Mouse (Mus musculus) MEL (cell line): ENCODE results near the gene Sfn. TPM values are rescaled to one million over a fixed set of nuclear protein-coding genes. Genes with fewer than 3 reads are reported as not detected.

Experiments used
- DNase-seq: peaks from one replicate; pipeline ENCODE4 v3.0.0; 2011; ENCODE audit warnings: low read depth, low spot score
- H3K27ac ChIP-seq: 2 replicates; pipeline ENCODE4 v1.5.1; 2012; ENCODE audit warnings: low read depth, mild to moderate bottlenecking, control low read depth, low read length, moderate library complexity; ENCODE audit not compliant: control insufficient read depth
- H3K27me3 ChIP-seq, 2 experiments: fragments of 150-350 bp in 1 of 2; sonication (generic) in 1 of 2; 2 replicates each; pipeline ENCODE4 v1.6.1; 2012; ENCODE audit warnings: low read length in 2 of 2, mild to moderate bottlenecking in 2 of 2, improper control_type of control experiment in 1 of 2, moderate library complexity in 1 of 2; ENCODE audit not compliant: insufficient read depth in 2 of 2, control insufficient read depth in 1 of 2
- H3K36me3 ChIP-seq, 2 experiments: 2 replicates each; pipeline ENCODE4 v1.6.1; 2012 to 2014; ENCODE audit warnings: low read length in 2 of 2, improper control_type of control experiment in 1 of 2, inconsistent platforms in 1 of 2, mild to moderate bottlenecking in 1 of 2; ENCODE audit not compliant: insufficient read depth in 2 of 2, control insufficient read depth in 1 of 2
- H3K4me1 ChIP-seq, 2 experiments: fragments of 150-350 bp in 1 of 2; sonication (generic) in 1 of 2; 2 replicates each; pipeline ENCODE4 v1.6.1; 2012; ENCODE audit warnings: low read length in 2 of 2, improper control_type of control experiment in 1 of 2, mild to moderate bottlenecking in 1 of 2; ENCODE audit not compliant: insufficient read depth in 2 of 2, control insufficient read depth in 1 of 2
- H3K4me3 ChIP-seq, 2 experiments: fragments of 150-350 bp in 1 of 2; sonication (generic) in 1 of 2; 2 replicates each; pipeline ENCODE4 v1.5.1; 2012; ENCODE audit warnings: low read depth in 2 of 2, low read length in 2 of 2, mild to moderate bottlenecking in 2 of 2, moderate library complexity in 2 of 2, control low read depth in 1 of 2, improper control_type of control experiment in 1 of 2; ENCODE audit not compliant: control insufficient read depth in 1 of 2, insufficient read depth in 1 of 2
- H3K79me2 ChIP-seq: 2 replicates; pipeline ENCODE4 v1.6.1; 2012; ENCODE audit warnings: mild to moderate bottlenecking, low read length, moderate library complexity; ENCODE audit not compliant: control insufficient read depth, poor library complexity, insufficient read depth
- H3K9ac ChIP-seq: 2 replicates; pipeline ENCODE4 v1.6.1; 2012; ENCODE audit warnings: low read depth, mild to moderate bottlenecking, control low read depth, low read length, moderate library complexity; ENCODE audit not compliant: control insufficient read depth, poor library complexity, severe bottlenecking
- H3K9me3 ChIP-seq: fragments of 150-350 bp; sonication (generic); replicated peaks from 2 replicates; pipeline ENCODE4 v1.6.1; 2012; ENCODE audit warnings: mild to moderate bottlenecking, low read length, improper control_type of control experiment, moderate library complexity; ENCODE audit not compliant: insufficient read depth
- CTCF ChIP-seq, 3 experiments: IDR thresholded peaks in 2 of 3; conservative IDR thresholded peaks in 1 of 3; 2 replicates each; pipeline ENCODE4 v1.5.1; 2011 to 2012; ENCODE audit warnings: low read length in 3 of 3, low read depth in 2 of 3, mild to moderate bottlenecking in 2 of 3, improper control_type of control experiment in 1 of 3, inconsistent platforms in 1 of 3, mixed read lengths in 1 of 3, moderate library complexity in 1 of 3; ENCODE audit not compliant: control insufficient read depth in 1 of 3, insufficient read depth in 1 of 3, poor library complexity in 1 of 3, severe bottlenecking in 1 of 3
- ELF1 ChIP-seq: IDR thresholded peaks from 2 replicates; pipeline ENCODE4 v1.6.1; 2014; ENCODE audit warnings: low read depth, mild to moderate bottlenecking, inconsistent platforms, low read length, improper control_type of control experiment, moderate library complexity
- ETS1 ChIP-seq: IDR thresholded peaks from 2 replicates; pipeline ENCODE4 v1.6.1; 2012; ENCODE audit warnings: low read depth, mild to moderate bottlenecking, inconsistent platforms, low read length, improper control_type of control experiment, moderate library complexity
- GABPA ChIP-seq: IDR thresholded peaks from 2 replicates; pipeline ENCODE4 v1.6.1; 2012; ENCODE audit warnings: low read depth, mild to moderate bottlenecking, inconsistent platforms, low read length, improper control_type of control experiment, moderate library complexity
- GATA1 ChIP-seq: IDR thresholded peaks from 2 replicates; pipeline ENCODE4 v1.6.1; 2011; ENCODE audit warnings: low read depth, low read length, improper control_type of control experiment
- MAX ChIP-seq: IDR thresholded peaks from 2 replicates; pipeline ENCODE4 v1.6.1; 2011; ENCODE audit warnings: low read length, improper control_type of control experiment
- MXI1 ChIP-seq: IDR thresholded peaks from 2 replicates; pipeline ENCODE4 v1.6.1; 2011; ENCODE audit warnings: mild to moderate bottlenecking, low read depth, low read length, improper control_type of control experiment
- MYC ChIP-seq: IDR thresholded peaks from 2 replicates; pipeline ENCODE4 v1.6.1; 2011; ENCODE audit warnings: low read depth, mild to moderate bottlenecking, low read length, improper control_type of control experiment, moderate library complexity
- NRF1 ChIP-seq: IDR thresholded peaks from 2 replicates; pipeline ENCODE4 v1.6.1; 2014; ENCODE audit warnings: low read depth, mild to moderate bottlenecking, inconsistent platforms, low read length, improper control_type of control experiment, moderate library complexity; ENCODE audit not compliant: poor library complexity, insufficient read depth, severe bottlenecking
- POLR2A ChIP-seq, 2 experiments: IDR thresholded peaks; 2 replicates each; pipeline ENCODE4 v1.6.1; 2011 to 2012; ENCODE audit warnings: low read length in 2 of 2, mild to moderate bottlenecking in 2 of 2, control low read depth in 1 of 2, improper control_type of control experiment in 1 of 2, low read depth in 1 of 2, moderate library complexity in 1 of 2; ENCODE audit not compliant: control insufficient read depth in 1 of 2, insufficient read depth in 1 of 2, poor library complexity in 1 of 2
- POLR2AphosphoS2 ChIP-seq: IDR thresholded peaks from 2 replicates; pipeline ENCODE4 v1.6.1; 2011; ENCODE audit warnings: low read length, improper control_type of control experiment
- RAD21 ChIP-seq: IDR thresholded peaks from 2 replicates; pipeline ENCODE4 v1.6.1; 2011; ENCODE audit warnings: mild to moderate bottlenecking, low read depth, low read length, improper control_type of control experiment
- RCOR1 ChIP-seq: IDR thresholded peaks from 2 replicates; pipeline ENCODE4 v1.6.1; 2012; ENCODE audit warnings: low read depth, mild to moderate bottlenecking, inconsistent platforms, low read length, improper control_type of control experiment
- TCF12 ChIP-seq: IDR thresholded peaks from 2 replicates; pipeline ENCODE4 v1.6.1; 2014; ENCODE audit warnings: low read depth, mild to moderate bottlenecking, inconsistent platforms, low read length, improper control_type of control experiment, moderate library complexity
- USF2 ChIP-seq, 2 experiments: IDR thresholded peaks; 2 replicates each; pipeline ENCODE4 v1.6.1; 2011 to 2012; ENCODE audit warnings: improper control_type of control experiment in 2 of 2, low read length in 2 of 2, borderline replicate concordance in 1 of 2, inconsistent platforms in 1 of 2, low read depth in 1 of 2, mild to moderate bottlenecking in 1 of 2; ENCODE audit not compliant: insufficient read depth in 1 of 2
- ZC3H11A ChIP-seq: IDR thresholded peaks from 2 replicates; pipeline ENCODE4 v1.6.1; 2012; ENCODE audit warnings: low read depth, mild to moderate bottlenecking, inconsistent platforms, low read length, improper control_type of control experiment
- polyA plus RNA-seq, 2 experiments: library from polyadenylated mRNA; stranded (reverse) in 1 of 2; unstranded in 1 of 2; fragments of >175 nt in 1 of 2; fragments of >200 nt in 1 of 2; gene quantifications; 2 replicates each; pipeline versions ENCODE4 v1.2.1 to v1.2.4; 2012; ENCODE audit warnings: low replicate concordance in 2 of 2, low read depth in 1 of 2; ENCODE audit not compliant: insufficient read length in 2 of 2, insufficient read depth in 1 of 2, missing spikeins in 1 of 2
- total RNA-seq: library from RNA; depleted of rRNA; stranded (reverse); fragments of 300-350 nt; gene quantifications from 2 replicates; pipeline ENCODE4 v1.2.3, GENCODE M21; 2012; rRNA removed

Gene Sfn
- total and polyA plus RNA-seq, 3 experiments = 0.12 to 0.19 TPM; not detected in 1

DNA sequence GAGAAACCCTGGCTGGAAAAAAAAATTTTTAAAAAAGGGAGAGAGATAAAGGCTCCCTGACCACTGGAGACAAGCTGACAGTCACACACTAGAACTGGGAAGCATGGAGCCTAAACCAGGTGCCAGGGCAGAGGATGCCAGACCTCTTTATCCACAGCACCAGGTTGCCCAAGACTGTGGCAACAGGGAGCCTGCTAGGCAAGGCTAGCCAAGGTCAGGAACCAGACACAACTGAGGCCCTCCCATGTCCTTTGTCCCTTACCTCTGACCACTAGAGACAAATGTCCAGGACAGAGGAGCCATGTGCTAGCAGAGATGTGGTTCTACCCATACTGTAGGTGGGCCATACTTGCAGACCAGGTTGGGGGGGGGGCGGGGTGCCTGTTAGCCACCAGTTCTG lies 49.9 kb downstream of the Sfn start:
- H3K4me3 ChIP-seq = no peak overlapping the region
- no peak overlapping the region for H3K27ac ChIP-seq
- TF ChIP-seq MAX (no peak), ETS1 (no peak), RAD21 (no peak), RCOR1 (no peak), GABPA (no peak), TCF12 (no peak), MYC (no peak), POLR2AphosphoS2 (no peak), ELF1 (no peak), POLR2A (IDR thresholded peaks at IDR 0.05; ENCODE audit: control insufficient read depth in 1 of 2, insufficient read depth in 1 of 2, low read depth in 1 of 2, low read length in 2 of 2, poor library complexity in 1 of 2) (no peak), USF2 (IDR thresholded peaks at IDR 0.05; ENCODE audit: borderline replicate concordance in 1 of 2, insufficient read depth in 1 of 2, low read depth in 1 of 2, low read length in 2 of 2) (no peak), GATA1 (no peak), NRF1 (no peak), ZC3H11A (no peak), MXI1 (no peak), CTCF (IDR thresholded peaks at IDR 0.05 in 2 of 3, conservative IDR thresholded peaks at IDR 0.05 in 1 of 3; ENCODE audit: control insufficient read depth in 1 of 3, insufficient read depth in 1 of 3, low read depth in 2 of 3, low read length in 3 of 3, poor library complexity in 1 of 3, severe bottlenecking in 1 of 3) (no peak)
- H3K79me2 ChIP-seq = no peaks in the 10 kb centered on the region
- DNase-seq = no peak
- peaks cover 3 to 8% of the 10 kb centered on the region in 2 experiments for H3K4me1 ChIP-seq
- H3K9me3 ChIP-seq = no peaks in the 10 kb centered on the region
- peaks cover 3 to 4% of the 10 kb centered on the region in 2 experiments; a peak in 2 of 4 replicates for H3K27me3 ChIP-seq
- H3K9ac ChIP-seq = no peak overlapping the region
- H3K36me3 ChIP-seq = peaks cover 0 to 4% of the 10 kb centered on the region in 2 experiments; a peak in 2 of 4 replicates

Other genes with a start within 250 kb of the Sfn start
- gene Wdtc1, start 248.7 kb downstream of the Sfn start, total RNA-seq = 12.5 and 13.2 TPM in 2 replicates
- gene Wdtc1, start 248.7 kb downstream of the Sfn start, polyA plus RNA-seq = 10 to 100 TPM in 1 of 2 experiments, not detected in 1; 35.3 TPM
- gene Slc9a1, start 232.5 kb downstream of the Sfn start, total RNA-seq = 2.8 and 3.1 TPM in 2 replicates
- gene Slc9a1, start 232.5 kb downstream of the Sfn start, polyA plus RNA-seq = 10 to 100 TPM in 1 of 2 experiments, not detected in 1; 14.0 TPM
- 3.5 and 3.6 TPM in 2 replicates for gene Tent5b, start 122.0 kb downstream of the Sfn start, total RNA-seq
- gene Tent5b, start 122.0 kb downstream of the Sfn start, polyA plus RNA-seq = 1 to 10 TPM in 1 of 2 experiments, not detected in 1; 2.5 TPM
- gene Trnp1, start 103.6 kb downstream of the Sfn start, total RNA-seq = 0.92 and 1.6 TPM in 2 replicates
- 1 to 10 TPM in 1 of 2 experiments, not detected in 1; 1.6 TPM for gene Trnp1, start 103.6 kb downstream of the Sfn start, polyA plus RNA-seq
- gene Kdf1, start 83.2 kb downstream of the Sfn start, total RNA-seq = 0.12 TPM in 1 of 2 replicates, not detected in the other
- under 1 TPM in 1 of 2 experiments, not detected in 1; 0.04 TPM for gene Kdf1, start 83.2 kb downstream of the Sfn start, polyA plus RNA-seq
- gene Nudc, start 56.2 kb downstream of the Sfn start, total RNA-seq = 504 and 516 TPM in 2 replicates
- 100 to 1,000 TPM in 1 of 2 experiments, not detected in 1; 732 TPM for gene Nudc, start 56.2 kb downstream of the Sfn start, polyA plus RNA-seq
- not detected in 2 replicates for gene Nr0b2, start 48.8 kb downstream of the Sfn start, total RNA-seq
- gene Nr0b2, start 48.8 kb downstream of the Sfn start, polyA plus RNA-seq = under 1 TPM in 1 of 2 experiments, not detected in 1; 0.10 TPM
- 9.8 and 11.0 TPM in 2 replicates for gene Gpatch3, start 27.4 kb downstream of the Sfn start, total RNA-seq
- gene Gpatch3, start 27.4 kb downstream of the Sfn start, polyA plus RNA-seq = 10 to 100 TPM in 1 of 2 experiments, not detected in 1; 16.5 TPM
- gene Gpn2, start 17.8 kb downstream of the Sfn start, total RNA-seq = 26.7 and 28.6 TPM in 2 replicates
- gene Gpn2, start 17.8 kb downstream of the Sfn start, polyA plus RNA-seq = 10 to 100 TPM in 1 of 2 experiments, not detected in 1; 43.3 TPM
- gene Zdhhc18, start 48.0 kb upstream of the Sfn start, total RNA-seq = 6.7 and 6.9 TPM in 2 replicates
- gene Zdhhc18, start 48.0 kb upstream of the Sfn start, polyA plus RNA-seq = 10 to 100 TPM in 1 of 2 experiments, not detected in 1; 15.6 TPM
- 7.9 and 8.5 TPM in 2 replicates for gene Pigv, start 70.5 kb upstream of the Sfn start, total RNA-seq
- 10 to 100 TPM in 1 of 2 experiments, not detected in 1; 12.0 TPM for gene Pigv, start 70.5 kb upstream of the Sfn start, polyA plus RNA-seq
- 18.1 and 22.7 TPM in 2 replicates for gene Arid1a, start 154.6 kb upstream of the Sfn start, total RNA-seq
- 10 to 100 TPM; 70.6 to 83.3 TPM for gene Arid1a, start 154.6 kb upstream of the Sfn start, polyA plus RNA-seq